Mouse (Mus musculus): ENCODE results near the gene Slc4a10.

DNA sequence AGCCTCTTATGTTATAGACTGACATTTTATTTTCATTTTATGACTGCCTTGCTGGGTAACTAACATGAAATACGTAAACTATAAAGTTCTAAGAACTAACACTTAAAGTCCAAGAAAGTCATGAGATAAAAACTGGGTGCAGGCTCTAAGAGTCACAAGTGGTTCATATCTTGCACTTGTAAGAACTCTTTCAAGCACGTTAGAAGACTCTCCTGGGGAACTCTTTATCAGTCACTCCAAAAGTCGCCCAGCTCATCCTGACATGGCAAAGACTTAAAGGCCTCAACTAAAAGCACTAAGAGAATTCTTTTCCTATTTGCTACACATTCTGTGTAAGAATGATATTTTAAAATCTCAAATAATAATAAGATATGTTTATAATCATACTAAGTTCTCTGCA is 273.2 kb downstream of the Slc4a10 start:
- TF ChIP-seq CTCF (IDR thresholded peaks at IDR 0.05; ENCODE audit: low read depth) (no peak), EP300 (IDR thresholded peaks at IDR 0.05; ENCODE audit: low read depth) (no peak)
